Mouse (Mus musculus): ENCODE measurements around the gene Tram2.

The Tram2 gene

DNA sequence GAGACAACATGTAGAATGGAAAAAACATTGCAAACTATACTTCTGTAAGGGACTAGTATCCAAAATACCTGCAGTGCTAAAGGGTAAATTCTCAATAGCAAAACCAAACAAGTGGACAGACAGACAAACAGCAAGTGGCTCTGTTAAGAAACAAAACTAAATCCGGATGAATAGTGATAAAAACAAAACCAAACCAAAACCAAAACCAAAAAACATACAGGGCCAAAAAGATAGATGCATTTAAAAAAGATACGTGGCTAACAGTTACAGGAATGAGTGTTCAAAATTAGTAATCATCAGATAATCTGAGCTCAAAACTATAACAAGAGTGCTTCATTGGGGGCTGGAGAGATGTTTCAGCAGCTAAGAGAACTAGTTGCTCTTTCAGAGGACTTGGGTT lies 109.4 kb downstream of the Tram2 start:
- no peak for DNase-seq (ENCODE audit: low spot score in 2 of 2)

DNA sequence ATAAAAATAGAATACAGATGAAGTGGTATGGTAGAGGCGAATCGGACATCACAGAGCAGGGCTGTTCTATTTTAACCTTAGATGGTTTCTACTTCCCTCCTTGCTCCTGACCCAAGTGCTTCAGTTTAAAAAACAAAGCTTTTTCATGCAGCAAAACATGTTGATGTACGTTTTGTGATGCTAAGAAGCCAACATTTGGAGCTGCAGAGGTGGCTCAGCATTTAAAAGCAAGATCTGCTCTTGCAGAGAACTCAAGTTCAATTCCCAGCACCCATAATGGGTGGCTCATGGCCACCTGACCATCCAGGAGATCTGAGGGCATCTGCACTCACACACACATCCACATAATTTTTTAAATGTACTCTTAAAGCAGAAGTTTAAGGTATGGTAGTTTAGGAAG lies 124.2 kb downstream of the Tram2 start:
- no peak for DNase-seq (ENCODE audit: low spot score in 2 of 2)

DNA sequence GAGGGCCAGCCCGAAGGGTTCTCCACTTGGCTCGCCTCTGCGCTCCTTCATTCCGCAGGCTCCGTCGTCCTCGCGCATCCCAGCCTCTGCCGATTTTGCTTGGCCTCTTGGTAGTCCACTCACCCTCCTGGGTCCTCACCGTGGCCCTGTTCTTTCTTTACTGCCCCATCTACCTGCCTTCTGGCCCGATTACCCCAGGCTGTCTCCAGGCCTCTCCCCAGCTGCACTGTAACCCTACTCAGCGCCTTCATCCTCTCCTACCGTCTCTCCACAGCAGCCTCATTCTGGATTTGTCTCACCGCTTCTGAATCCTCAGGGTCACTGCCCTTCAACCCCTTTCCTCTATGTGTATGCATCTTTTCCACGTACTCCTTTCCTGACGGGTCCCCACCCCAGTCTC lies 127.2 kb downstream of the Tram2 start:
- no peak for DNase-seq (ENCODE audit: low spot score in 2 of 2)

DNA sequence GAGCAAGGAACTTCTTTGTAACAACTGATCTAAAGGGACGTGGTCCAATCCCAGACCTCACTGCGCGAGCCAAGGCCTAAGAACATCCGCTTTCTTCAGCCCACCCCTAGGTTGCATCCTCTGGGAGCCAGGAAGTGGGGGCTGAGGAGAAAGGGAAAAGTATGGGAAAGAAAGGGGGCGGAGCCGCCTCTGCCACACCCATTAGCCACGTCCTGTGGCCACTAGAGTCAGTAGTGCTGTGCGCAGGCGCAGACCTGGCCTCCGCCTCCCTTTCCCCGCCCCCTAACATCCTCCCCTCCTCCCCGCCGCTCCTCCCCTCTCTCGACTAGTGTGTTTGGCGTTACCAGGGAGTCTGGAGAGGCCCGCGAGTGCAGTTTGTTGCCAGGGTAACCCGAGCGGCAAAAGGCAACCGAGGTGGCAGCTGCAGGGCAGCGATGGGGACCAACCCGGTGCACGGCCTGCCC lies 127.7 kb downstream of the Tram2 start, which contains the start of gene Efhc1:
TSS of gene Efhc1 (plus strand) at position 327 of the 464 bp plus-strand sequence.
- peak; percentile 87 to 88 for DNase-seq (ENCODE audit: low spot score in 2 of 2)
